Mouse (Mus musculus) liver, adult 10 weeks (tissue): Measurements from ENCODE around the gene Vmn2r113. TPM values are rescaled to one million over a fixed set of nuclear protein-coding genes. Genes with fewer than 3 reads are reported as not detected.

ENCODE experiments used
- polyA plus RNA-seq: library from polyadenylated mRNA; stranded (reverse); fragments of 350-450 nt; fragmentation: Illumina TruSeq; extraction: RNeasy Lipid Tissue Mini Kit (QIAGEN cat#74804); gene quantifications from one replicate; pipeline ENCODE4 v1.2.3, GENCODE M21; 2014; ENCODE audit warnings: low read depth, low replicate concordance

Vmn2r113 gene
- not detected for polyA plus RNA-seq

DNA sequence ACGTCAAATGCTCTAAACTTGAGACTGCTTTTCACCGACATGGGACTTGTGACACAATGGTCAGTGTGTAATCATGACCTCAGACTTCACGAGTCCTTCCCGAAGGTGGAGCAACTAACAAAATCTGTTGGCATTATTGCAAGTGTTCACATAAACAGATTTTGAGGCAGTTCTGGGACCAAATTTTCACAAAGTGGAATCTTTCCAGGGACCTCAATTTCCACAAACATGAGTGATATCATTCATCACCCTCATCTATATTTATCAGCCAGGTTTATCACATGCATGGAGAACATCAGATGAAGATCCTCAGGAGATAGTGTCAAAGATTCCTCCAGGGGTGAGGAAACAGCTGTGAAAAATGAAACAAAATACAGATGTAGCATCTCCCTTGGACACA is at the start of gene Vmn2r113:
Gene Vmn2r113 (plus strand): TSS at position 301 of the 400 bp plus-strand sequence.

Other genes with a start within 250 kb of the Vmn2r113 start
- 14.3 TPM for gene Zfp945, start 75.8 kb upstream of the Vmn2r113 start, polyA plus RNA-seq
- not detected for gene Vmn2r-ps130, start 118.2 kb downstream of the Vmn2r113 start, polyA plus RNA-seq